Mouse (Mus musculus): Measurements from ENCODE around the gene Vmn2r18.

The Vmn2r18 gene

DNA sequence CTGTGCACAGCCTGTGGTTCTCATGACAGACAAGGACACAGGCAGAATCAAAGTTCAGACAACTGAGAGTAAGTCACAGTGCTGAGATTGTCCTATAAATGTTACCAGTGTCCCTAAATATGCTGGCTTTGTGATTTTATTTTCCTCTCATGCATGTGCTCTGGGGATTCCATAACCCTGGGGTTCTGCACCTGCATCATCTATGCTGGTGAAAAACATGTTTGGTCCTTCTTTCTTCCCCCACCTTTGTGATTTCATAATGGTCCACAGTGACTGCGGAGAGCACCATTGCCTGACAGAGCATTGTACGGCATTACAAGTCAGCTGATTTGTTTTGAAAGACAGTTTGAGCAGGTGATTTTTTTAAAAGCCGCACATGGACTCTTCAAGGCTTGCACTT, at the start of gene Vmn2r18:
Gene Vmn2r18, minus strand, starts transcription at position 101 of the 400 bp plus-strand sequence.
- DNase-seq (ENCODE audit: low read depth, low spot score), result no peak

DNA sequence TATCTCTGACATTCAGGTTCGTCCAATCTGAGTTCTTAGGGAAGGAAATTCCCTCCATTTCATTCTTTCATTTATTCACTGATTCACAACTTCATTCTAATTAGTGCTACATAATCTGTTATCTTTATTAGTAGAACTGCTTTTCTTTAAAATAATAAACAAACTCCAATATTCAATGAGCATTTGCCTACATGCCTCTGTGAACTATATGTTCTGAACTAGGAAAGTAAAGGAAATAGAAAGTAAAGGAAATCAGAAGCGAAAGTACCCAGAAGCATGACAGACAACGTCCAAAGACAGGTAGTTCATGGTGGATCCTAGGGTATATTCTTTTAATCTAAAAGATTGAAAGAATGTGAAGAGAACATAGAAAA, 45.6 kb upstream of the Vmn2r18 start:
- no peak for DNase-seq (ENCODE audit: low read depth, low spot score)

DNA sequence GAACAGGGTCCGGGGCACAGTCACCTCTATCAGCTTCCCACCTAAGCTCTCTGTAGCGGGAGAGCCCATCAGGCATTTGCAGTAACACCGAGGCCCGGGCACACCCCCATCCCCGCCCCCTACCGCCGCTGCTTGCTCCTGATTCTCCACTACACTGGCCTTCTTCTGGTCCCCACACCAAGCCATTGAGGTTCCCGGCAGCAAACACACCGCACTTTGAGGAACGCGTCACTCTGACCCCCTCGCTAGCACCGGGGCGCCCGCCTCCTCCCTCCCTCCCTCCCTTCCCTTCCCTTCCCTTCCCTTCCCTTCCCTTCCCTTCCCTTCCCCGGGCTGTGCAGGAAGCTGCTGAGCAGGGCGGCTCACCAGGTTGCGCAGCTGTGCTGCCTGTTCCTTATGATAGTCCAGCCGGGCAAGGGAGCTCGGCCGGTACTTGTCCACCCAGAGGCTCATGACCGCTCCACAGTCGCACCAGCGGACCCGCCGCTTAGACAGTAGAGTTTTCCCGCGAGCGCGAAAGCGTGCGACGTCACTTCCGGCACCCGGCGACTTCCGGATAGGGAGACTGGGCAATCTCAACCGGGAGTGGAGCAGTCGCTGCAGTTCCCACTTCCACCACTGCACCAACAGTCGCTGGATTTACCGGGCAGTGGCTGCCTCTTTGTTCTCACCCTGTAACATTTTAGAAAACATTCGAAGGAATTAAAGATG, 45.0 kb upstream of the Vmn2r18 start, which contains the start of gene Rfc3:
Gene Rfc3, minus strand, starts transcription at position 543 of the 711 bp plus-strand sequence.
- DNase-seq (ENCODE audit: low read depth, low spot score), result peak; percentile 96

DNA sequence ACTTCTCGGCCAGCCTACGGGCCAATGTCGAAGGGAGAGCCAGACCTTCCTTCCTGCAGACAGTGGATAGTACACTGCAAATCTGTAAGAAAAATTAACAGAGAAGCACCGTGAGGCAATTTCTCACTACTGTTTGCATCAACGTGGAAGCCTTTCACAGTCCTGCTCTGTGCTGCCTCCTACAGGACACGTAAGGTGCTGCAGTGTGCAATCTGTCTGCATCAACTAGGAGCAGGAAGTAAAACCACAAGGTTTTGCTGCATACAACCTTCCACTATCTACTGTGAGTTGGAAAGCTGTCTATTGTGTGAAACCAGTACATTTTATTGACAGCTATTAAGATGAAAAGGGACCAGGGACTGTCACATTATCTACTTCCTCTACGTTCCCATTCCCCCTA, 39.0 kb upstream of the Vmn2r18 start:
- peak; percentile 83 for DNase-seq (ENCODE audit: low read depth, low spot score)

DNA sequence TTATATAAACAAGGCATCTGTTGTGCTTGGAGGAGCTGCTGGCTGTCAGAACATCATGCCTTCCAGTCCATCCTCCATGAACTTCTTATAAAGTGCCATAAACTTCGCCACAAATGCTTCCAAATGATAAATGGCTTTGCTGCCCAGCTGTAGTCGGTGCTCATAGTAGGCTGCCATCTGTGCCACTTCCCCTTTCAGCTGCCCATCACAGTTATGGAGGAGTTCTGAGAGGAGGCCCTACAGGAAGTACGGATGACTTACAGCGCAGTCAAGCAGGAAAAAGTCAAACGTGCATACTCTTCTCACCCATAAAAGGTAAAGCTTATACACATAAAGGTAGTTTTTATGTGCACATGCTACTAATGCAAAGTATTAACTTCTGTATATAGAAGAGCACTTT, 37.0 kb upstream of the Vmn2r18 start:
- no peak for DNase-seq (ENCODE audit: low read depth, low spot score)

DNA sequence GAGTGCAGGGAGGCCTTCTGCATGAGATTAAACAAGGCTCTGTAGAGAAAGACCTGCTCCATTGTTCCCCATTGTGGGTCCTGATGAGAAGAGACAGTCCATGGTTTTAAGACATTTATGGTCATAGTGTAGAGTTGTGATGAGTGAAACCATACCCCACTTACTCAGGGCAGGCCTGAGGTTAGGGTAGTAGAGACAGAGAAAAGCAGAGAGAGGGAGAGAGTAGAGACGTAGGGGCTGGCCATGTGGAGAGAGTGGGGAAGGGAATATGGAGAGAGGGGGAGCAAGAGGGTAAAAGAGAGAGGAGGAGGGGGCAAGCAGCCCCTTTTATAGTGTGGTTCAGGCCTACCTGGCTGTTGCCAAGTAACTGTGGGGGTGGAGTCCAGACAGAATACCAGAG, 36.3 kb upstream of the Vmn2r18 start:
- DNase-seq (ENCODE audit: low read depth, low spot score), result no peak

DNA sequence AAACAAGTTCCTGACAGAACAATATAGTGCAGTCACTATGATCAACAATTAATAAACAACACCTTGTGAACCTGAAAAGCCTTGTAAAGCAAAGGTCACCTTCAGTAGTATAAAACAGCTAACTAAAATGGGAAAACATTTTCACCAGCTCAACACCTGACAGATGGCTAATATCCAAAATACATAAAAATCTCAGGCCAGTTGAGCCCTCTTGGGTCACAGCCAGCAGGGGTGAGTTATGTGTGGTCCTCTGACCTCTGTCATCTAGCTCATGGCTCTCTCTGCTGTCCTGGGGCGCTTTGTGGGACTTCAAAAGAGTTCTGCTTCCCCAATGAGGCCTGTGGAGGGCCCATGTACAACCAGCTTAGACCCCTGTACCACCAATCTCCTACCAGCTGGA, 4.1 kb downstream of the Vmn2r18 start:
- no peak for DNase-seq (ENCODE audit: low read depth, low spot score)
